Mouse (Mus musculus) cerebellum, adult 2 months (tissue): ENCODE measurements at regions not wholly inside any gene's neighbourhood (a gene's known extent, or its start where the extent isn't known, plus 50 kb on each side); places are given as distances from the start of the nearest gene placed in this dataset.

ENCODE experiments used
- CTCF ChIP-seq: fragments of 200-500 bp; IDR thresholded peaks from 2 replicates; pipeline ENCODE4 v1.5.1; 2011; ENCODE audit warnings: low read depth, mild to moderate bottlenecking, control low read depth, low read length, moderate library complexity, borderline replicate concordance; ENCODE audit not compliant: insufficient read depth
- POLR2A ChIP-seq: fragments of 200-500 bp; IDR thresholded peaks from 2 replicates; pipeline ENCODE4 v1.6.1; 2011; ENCODE audit warnings: low read length, control low read depth, borderline replicate concordance; ENCODE audit not compliant: insufficient read depth

DNA sequence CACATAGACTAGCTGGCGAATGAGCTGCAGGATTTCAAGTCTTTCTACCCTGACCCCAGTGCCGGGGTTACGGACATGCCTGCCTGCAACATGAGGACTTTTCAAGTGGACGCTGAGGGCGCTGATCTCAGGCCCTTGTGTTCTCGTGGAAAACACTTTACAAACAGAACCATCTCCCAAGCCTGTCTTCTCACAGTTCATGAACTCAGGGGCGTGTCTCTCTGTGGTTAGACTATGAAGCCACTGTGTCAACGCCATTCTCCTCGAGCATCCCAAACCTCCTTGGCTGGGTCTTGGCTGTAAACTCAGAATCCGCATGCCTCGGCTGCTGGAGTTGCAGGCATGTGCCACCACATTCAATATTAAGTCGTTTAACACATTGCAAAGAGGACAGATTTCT is 284.9 kb upstream of the 4930412O13Rik start:
- TF ChIP-seq CTCF: no peak
- no peak for TF ChIP-seq POLR2A
